Mouse (Mus musculus) right cerebral cortex, postnatal 14 days (tissue): ENCODE results near the gene Cyp2c68.
"Not testable (repeated sequence)": the region's sequence is repeated elsewhere in the genome, so short reads cannot be mapped to it uniquely, and the experiment has no call there.

ENCODE experiments used
- DNase-seq: peaks from one replicate; pipeline ENCODE4 v3.0.0; 2022

Gene Cyp2c68

DNA sequence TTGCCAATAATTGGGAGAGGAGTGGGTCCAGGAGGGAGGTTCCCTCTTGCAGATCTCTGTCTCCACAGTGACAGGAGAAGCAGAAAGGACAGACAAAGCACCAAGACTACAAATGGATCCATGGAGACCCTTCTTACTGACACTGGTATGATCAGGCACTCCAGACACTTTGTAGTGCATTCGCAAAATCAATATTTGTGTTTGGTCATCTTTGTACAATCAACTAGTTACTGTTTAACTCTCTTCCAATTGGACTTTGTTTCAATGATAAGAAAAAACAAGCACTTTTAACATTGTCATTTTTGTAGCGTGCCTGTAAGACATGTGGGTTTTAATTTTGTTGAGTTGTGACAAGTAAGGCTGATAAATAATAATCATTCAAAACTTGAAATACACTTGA lies at the start of gene Cyp2c68:
Gene Cyp2c68, minus strand, starts transcription at position 135 of the 400 bp plus-strand sequence.
- no peak for DNase-seq

- not testable (repeated sequence) for DNase-seq
Observed at GRCm38 (mm10) chr19:39785458-39785857, 44.6 kb upstream of the Cyp2c68 start.

GRCm38 (mm10) chr19:39745357-39745756 lies 4.5 kb upstream of the Cyp2c68 start:
- DNase-seq: no peak

- not testable (repeated sequence) for DNase-seq
Observed at GRCm38 (mm10) chr19:39744361-39744760, 3.5 kb upstream of the Cyp2c68 start.

GRCm38 (mm10) chr19:39711116-39711515 lies 29.7 kb downstream of the Cyp2c68 start:
- not testable (repeated sequence) for DNase-seq

GRCm38 (mm10) chr19:39665650-39666049 lies 75.2 kb downstream of the Cyp2c68 start:
- not testable (repeated sequence) for DNase-seq

GRCm38 (mm10) chr19:39652381-39652780 lies 88.5 kb downstream of the Cyp2c68 start:
- DNase-seq: no peak

DNA sequence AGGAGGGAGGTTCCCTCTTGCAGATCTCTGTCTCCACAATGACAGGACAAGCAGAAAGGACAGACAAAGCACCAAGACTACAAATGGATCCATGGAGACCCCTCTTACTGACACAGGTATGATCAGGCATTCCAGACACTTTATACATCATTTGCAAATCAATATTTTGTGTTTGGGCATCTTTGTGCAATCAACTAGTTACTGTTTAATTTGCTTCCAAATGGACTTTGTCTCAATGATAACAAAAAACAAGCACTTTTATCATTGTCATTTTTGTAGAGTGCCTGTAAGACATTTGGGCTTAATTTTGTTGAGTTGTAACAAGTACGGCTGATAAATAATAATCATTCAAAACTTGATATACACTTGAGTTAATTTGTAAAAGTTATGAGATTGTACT lies 91.9 kb downstream of the Cyp2c68 start, which contains the start of gene Cyp2c67:
Gene Cyp2c67, minus strand, starts transcription at position 114 of the 400 bp plus-strand sequence.
- no peak for DNase-seq

- no peak for DNase-seq
Observed at GRCm38 (mm10) chr19:39647519-39647918, 93.3 kb downstream of the Cyp2c68 start.

DNA sequence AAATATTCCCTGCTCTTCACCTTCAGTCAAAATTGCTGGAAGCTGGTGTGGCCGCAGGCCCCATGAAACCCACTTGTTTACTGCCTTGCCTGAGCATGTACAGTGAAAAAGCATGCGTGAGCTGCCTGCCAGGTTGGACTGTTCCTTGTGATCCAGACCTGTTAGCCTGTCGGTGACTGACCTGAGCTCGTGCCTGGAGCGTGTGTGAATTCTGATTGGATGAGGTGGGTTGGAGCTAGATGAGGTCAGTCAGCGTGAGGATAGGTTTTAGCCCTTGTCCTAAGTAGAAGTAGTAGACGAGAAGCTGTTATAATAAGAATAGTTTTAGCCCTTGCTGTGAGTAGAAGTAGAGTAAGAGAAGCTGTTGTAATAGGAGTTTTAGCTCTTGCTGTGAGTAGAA lies 96.3 kb downstream of the Cyp2c68 start:
- not testable (repeated sequence) for DNase-seq
